Mouse (Mus musculus): ENCODE measurements around the gene Pold2.
"Not testable (repeated sequence)": the region's sequence is repeated elsewhere in the genome, so short reads cannot be mapped to it uniquely, and the experiment has no call there.

Gene Pold2

DNA sequence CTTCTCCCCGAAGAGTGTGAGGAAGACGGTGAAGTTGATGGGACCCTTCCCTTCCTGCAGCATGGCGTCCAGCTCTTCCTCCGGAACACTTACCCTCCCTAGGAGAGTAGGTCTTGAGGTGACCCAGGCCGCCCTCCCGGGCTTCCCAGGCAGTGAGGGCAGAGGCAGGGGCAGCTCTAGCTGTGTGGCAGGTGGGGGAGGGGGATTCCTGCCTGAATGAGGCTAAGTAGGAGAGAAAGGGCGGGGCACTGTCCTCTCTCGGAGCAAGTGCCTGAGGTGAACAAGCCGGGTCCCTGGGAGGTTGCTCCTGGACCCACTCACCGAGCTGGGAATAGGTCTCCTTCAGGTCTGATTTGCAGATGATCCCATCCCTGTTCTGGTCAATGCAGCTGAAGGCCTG is 19.7 kb upstream of the Pold2 start:
- no peak for DNase-seq

GRCm38 (mm10) chr11:5897230-5897629 is 19.1 kb upstream of the Pold2 start:
- no peak for DNase-seq

DNA sequence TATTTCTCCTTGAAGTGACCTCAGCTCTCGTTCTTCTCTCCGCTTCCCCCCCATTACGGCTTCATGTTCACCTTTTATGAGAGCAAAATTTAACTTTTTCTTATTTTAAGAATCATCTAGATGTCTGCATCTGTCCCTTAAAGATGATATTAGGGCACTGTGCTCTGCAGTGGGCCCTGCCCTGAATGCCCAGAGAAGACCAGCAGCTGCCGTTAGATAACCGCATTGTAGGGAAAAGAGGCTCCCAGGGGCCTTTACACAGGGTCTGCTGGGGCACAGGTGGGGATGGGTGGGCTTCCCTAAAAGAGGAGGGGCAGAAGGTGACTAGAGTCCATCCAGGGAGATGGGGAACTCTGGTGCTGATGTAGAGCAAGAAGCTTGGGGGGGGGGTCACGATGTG is 15.7 kb upstream of the Pold2 start:
- DNase-seq, result no peak

DNA sequence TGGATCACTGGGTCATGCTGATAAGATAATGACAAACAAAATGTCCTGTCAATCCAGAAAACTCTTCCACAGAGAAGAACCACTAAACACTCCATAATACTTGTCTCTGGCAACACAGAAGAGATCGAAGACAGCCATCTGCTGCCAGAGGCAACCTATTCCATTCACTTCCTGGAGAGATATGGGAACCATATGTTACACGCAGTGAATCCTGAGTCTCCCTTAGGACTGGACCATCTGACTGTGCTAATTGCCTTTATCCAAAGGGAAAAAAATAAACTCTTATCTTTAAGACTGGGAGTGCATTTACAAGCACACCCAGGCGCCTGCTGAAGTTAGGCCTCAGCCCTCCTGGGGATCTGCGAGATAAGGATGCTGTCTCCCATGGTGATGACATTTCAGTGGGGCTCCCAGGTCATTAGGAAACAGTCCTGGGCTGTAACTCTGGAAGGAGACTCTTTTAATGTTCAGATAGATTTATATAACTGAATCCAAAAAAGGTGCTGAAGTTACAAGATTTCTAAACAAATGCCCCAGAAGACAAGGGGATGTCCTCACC is 14.8 kb upstream of the Pold2 start:
- no peak for DNase-seq

GRCm38 (mm10) chr11:5892151-5892591 is 14.1 kb upstream of the Pold2 start:
- DNase-seq, result peak; percentile 69 to 74

DNA sequence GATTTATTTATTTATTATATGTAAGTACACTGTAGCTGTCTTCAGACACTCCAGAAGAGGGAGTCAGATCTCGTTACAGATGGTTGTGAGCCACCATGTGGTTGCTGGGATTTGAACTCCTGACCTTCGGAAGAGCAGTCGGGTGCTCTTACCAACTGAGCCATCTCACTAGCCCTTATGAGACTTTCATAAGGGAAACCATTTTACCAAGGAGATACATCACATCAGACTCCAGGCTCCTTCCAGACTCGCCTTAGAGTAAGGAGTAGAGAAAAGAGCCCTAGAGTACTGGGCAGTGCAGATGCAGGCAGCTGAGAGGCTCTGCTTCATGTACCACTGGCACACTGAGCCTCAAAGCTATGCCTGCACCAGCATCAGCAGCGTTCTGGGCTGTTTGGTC is 10.5 kb upstream of the Pold2 start:
- not testable (repeated sequence) for DNase-seq

DNA sequence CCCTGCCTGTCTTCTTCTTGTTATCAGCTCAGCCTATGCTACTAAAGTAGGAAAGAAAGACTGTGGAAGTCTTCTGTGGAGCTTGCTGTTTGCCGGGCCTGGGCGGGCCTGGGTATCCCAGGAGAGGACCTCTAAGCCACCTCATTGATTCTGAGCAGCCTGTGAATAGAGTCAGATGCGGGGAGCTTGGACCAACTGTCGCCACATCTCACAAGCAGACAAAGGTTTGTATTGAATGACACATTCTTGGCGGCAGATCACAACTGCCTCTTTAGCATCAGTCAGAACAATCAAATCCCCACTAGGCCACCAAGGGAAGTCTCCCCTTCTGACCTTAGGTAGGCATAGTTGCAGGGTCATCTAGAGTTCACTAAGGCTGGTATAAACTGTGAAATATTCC is 9.2 kb upstream of the Pold2 start:
- no peak for DNase-seq

DNA sequence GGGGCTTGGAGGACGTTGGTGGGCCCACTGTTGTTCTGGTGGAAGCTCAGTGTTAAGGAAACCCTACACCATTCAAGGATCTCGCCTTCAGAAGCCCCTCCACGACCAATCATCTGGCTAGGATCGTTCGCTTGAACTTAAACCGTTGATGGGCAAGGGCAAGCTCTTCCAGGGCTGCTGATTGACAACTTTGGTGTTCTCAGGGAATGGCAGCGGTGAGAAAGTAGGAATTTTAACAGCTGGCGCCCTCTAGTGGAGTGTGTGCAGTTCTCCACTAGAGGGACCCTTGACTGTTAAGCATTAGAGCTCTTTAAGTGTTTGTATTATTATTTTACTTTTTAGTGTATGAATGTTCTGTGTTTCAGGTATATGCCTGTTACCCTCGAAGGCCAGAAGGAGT is 8.1 kb upstream of the Pold2 start:
- DNase-seq, result peak; percentile 80 to 85

- DNase-seq, result no peak
Measured at GRCm38 (mm10) chr11:5882518-5882917, 4.4 kb upstream of the Pold2 start.

GRCm38 (mm10) chr11:5879905-5880304 is 1.8 kb upstream of the Pold2 start:
- peak; percentile 85 to 90 for DNase-seq

- no peak for DNase-seq
Measured at GRCm38 (mm10) chr11:5878661-5879060, 569 bp upstream of the Pold2 start.

GRCm38 (mm10) chr11:5877421-5877820 is 671 bp downstream of the Pold2 start:
- DNase-seq, result no peak

DNA sequence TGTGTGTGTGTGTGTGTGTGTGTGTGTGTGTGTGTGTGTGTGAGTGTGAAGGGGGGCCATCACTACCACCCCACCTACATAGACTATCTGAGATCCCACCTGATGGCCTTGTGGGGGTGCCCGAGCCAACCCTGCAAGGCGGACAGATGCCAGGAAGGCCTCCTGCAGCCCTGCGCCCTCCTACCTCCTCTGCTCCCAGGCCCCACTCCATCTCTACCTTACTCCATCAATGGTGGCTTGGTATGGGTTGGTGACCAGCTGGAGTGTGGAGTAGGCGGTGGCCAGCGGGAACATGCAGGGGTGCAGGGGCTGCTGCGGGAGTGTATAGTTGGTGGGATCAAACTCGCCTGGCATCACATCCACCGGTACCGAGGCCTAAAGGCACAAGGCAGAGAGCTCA is 4.9 kb downstream of the Pold2 start:
- DNase-seq, result no peak

GRCm38 (mm10) chr11:5872707-5873106 is 5.4 kb downstream of the Pold2 start:
- no peak for DNase-seq

- DNase-seq, result no peak
Measured at GRCm38 (mm10) chr11:5870069-5870468, 8.0 kb downstream of the Pold2 start.

- peak in 1 of 2 experiments; percentile 56 for DNase-seq
Measured at GRCm38 (mm10) chr11:5869331-5869730, 8.8 kb downstream of the Pold2 start.

GRCm38 (mm10) chr11:5868324-5868723 is 9.8 kb downstream of the Pold2 start:
- no peak for DNase-seq

- DNase-seq, result no peak
Measured at GRCm38 (mm10) chr11:5867196-5867595, 10.9 kb downstream of the Pold2 start.

DNA sequence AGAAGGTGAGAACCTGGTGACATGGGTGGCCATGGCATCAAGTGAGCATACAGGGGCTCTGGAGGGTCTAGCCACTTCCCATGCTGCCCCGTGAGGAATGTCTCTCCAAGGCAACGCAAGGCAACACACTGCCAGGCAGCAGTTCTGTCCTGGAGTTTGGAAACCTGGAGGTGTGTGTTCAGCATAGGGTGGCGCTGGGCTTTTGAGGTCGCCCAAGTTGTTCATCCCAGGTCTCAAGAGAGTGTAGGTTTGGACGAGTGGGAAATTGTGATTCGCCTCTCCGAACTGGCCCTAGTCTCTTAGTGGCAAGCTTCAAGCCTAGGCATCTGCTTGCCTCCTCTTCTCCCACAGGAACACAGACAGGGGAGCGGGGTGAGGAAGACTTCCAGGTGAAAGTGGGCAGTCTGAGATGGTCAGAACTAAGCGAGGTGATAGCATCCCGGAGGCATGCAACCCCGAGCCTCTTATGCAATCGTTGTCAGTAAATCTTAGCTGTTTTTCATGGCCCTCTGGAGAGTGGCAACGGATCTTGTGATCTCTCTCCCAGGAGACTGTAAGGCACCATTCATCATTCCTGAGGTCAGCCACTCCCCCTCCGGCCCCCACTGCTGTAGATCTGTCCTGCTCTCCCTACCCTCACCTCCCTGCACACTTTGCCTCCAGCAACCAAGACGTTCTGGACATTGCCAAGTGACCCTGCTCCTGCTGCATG is 15.5 kb downstream of the Pold2 start:
- DNase-seq, result no peak

DNA sequence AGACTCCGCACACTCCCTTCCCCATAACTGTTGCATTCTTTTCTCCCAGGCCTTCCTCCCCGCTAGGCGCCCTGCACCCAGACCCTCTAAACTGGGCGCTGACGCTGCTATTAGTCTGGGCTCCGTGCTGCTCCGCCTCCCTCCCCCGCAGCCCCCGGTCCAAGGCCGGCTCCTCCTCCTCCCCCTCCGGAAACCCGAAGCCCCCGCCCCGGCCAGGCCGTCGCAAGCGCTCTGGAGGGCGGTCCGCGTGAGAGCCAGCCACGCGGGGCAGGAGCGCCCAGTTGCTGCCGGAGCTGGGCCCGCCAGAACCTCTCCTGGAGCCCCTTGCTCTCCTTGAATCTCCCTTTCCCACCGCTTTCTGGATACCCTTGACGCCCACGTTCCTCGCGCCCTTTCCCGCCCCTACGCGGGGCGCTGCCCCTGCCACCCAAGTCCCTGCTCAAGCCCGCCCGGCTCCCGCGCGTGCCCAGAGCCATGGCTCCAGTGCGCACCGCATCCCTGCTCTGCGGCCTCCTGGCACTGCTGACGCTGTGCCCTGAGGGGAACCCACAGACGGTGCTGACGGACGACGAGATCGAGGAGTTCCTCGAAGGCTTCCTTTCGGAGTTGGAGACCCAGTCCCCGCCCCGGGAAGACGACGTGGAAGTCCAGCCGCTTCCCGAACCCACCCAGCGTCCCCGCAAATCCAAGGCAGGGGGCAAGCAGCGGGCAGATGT is 16.3 kb downstream of the Pold2 start, which contains the start of gene Aebp1:
TSS of gene Aebp1 (plus strand) at position 270 of the 716 bp plus-strand sequence.
- DNase-seq, result peak in 1 of 2 experiments; percentile 44

DNA sequence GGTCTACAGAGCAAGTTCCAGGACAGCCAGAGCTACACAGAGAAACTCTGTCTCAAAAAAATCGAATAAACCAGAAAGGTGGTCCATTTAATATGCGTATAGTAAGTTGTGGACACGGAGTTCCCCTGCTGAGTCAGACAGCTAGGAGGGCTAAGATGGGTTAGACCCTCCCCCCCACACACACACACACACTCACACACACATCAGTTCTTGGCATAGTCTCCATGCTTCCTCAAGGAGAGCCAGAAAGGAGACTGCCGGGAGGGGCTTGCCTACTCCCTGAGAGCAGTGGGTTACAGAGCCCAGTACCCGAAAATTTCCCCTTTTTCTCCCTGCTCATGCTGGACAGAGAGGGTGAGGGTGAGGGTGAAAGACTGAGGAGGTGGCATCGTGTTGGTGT is 17.5 kb downstream of the Pold2 start:
- no peak for DNase-seq

GRCm38 (mm10) chr11:5859883-5860550 is 18.1 kb downstream of the Pold2 start:
- no peak for DNase-seq

DNA sequence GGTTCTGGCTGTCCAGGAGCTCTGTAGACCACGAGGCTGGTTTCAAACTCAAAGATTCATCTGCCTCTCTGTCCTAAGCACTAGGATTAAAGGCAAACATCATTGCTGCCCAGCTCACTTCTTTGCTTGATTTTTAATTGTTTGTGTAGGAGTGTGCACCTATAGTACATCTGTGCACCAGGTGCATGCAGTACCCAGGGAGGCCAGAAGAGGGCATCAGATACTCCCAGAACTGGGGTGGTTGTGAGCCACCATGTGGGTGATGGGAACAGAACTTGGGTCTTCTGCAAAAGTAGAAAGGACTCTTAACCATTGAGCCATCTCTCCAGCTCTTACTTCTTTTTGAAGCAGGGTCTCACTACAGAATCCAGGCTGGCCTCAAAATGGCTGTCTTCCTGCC is 19.4 kb downstream of the Pold2 start:
- no peak for DNase-seq

Data from cerebellum, postnatal 14 days (tissue).